Mouse (Mus musculus): ENCODE data around the gene Utp15. TPM values are rescaled to one million over a fixed set of nuclear protein-coding genes. Genes with fewer than 3 reads are reported as not detected.

The Utp15 gene
- polyA plus RNA-seq, 1 experiment from 2014 or later = 27.0 TPM

- Histone ChIP-seq H3K9ac (ENCODE audit: low read depth, low read length) (no peak overlapping the region), H3K4me3 (ENCODE audit: low read length) (no peak overlapping the region), H3K9me3 (ENCODE audit: control insufficient read depth, low read length) (no peaks in the 10 kb centered on the region), H3K27ac (ENCODE audit: low read depth, low read length) (no peak overlapping the region), H3K4me1 (ENCODE audit: control insufficient read depth, insufficient read depth, low read depth, low read length) (peaks cover 3% of the 10 kb centered on the region), H3K27me3 (replicated peaks; ENCODE audit: control insufficient read depth, insufficient read depth, low read length) (no peaks in the 10 kb centered on the region), H3K4me2 (ENCODE audit: low read length) (no peak overlapping the region), H3K36me3 (ENCODE audit: control insufficient read depth, insufficient read depth, low read length) (no peaks in the 10 kb centered on the region)
- 95% methylated on average over 6 of the region's 6 CpGs for WGBS
- ATAC-seq = no peak
These were observed 35.1 kb upstream of the Utp15 start for GRCm38 (mm10) chr13:98297883-98298482.

DNA sequence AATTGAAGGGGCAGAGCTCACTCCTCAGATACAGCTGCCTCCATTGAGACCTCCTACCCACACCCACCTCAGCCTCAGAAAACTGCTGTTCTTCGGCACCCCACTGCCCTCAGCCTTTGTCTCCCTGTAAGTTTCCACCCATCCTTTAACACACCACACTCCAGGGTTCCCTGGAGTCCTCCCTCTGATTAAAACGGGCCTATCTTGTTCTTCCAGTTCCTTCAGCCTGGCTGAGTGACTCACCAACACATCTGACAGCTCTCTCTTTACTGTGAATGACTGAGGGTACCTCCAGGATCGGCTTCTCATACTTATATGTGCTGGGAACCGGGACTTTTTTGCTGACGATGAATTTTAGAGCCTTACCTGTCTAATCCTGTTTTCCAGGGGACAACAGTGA lies 33.2 kb upstream of the Utp15 start:
- Histone ChIP-seq H3K4me2 (ENCODE audit: low read length) (no peak overlapping the region), H3K4me3 (ENCODE audit: low read length) (no peak overlapping the region), H3K4me1 (ENCODE audit: control insufficient read depth, insufficient read depth, low read depth, low read length) (peaks cover 3% of the 10 kb centered on the region), H3K27ac (ENCODE audit: low read depth, low read length) (no peak overlapping the region), H3K9ac (ENCODE audit: low read depth, low read length) (no peak overlapping the region), H3K9me3 (ENCODE audit: control insufficient read depth, low read length) (no peaks in the 10 kb centered on the region), H3K27me3 (replicated peaks; ENCODE audit: control insufficient read depth, insufficient read depth, low read length) (no peaks in the 10 kb centered on the region), H3K36me3 (ENCODE audit: control insufficient read depth, insufficient read depth, low read length) (no peaks in the 10 kb centered on the region)
- WGBS = 44% methylated on average over 5 of the region's 5 CpGs
- ATAC-seq = no peak

DNA sequence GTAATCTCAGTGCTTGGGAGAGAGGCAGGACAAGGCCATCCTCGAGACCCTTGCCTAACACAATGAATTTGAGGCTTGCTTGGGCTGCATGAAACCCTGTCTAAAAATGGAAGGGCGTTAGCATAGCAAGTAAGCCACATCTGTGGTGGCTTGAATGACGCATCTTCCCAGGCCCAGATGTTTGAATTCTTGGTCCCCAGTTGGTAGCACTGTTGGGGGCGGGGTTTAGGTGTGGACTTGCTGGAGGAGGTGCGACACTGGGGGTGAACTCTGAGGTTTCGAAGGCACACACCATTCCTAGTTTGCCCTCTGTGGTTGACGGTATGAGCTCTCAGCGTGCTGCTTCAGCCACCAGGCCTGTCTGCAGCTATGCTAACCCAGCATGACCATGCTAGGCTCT lies 28.9 kb upstream of the Utp15 start:
- no peaks in the 10 kb centered on the region for H3K4me1 ChIP-seq (ENCODE audit: control insufficient read depth, insufficient read depth, low read depth, low read length)
- H3K9ac ChIP-seq (ENCODE audit: low read depth, low read length) = no peak overlapping the region
- no peaks in the 10 kb centered on the region for H3K27me3 ChIP-seq (replicated peaks; ENCODE audit: control insufficient read depth, insufficient read depth, low read length)
- no peak for ATAC-seq
- no peak overlapping the region for H3K4me3 ChIP-seq (ENCODE audit: low read length)
- 85% methylated on average over 8 of the region's 8 CpGs for whole genome bisulfite sequencing
- no peak overlapping the region for H3K4me2 ChIP-seq (ENCODE audit: low read length)
- no peaks in the 10 kb centered on the region for H3K36me3 ChIP-seq (ENCODE audit: control insufficient read depth, insufficient read depth, low read length)
- no peaks in the 10 kb centered on the region for H3K9me3 ChIP-seq (ENCODE audit: control insufficient read depth, low read length)
- no peak overlapping the region for H3K27ac ChIP-seq (ENCODE audit: low read depth, low read length)

DNA sequence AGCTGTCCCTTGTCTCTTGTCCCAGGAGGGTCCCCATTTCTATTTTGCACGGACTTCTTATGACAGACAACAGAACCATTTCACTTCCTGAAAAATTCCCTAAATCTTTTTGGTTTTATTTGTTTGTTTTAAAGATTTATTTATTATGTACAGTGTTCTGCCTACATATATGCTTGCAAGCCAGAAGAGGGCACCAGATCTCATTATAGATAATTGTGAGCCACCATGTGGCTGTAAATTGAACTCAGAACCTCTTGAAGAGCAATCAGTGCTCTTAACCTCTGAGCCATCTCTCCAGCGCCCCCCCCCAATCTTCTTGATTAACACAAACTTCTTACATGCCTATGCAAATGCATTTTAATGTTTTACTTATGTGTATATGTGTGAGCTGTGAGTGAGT lies 27.9 kb upstream of the Utp15 start:
- no peaks in the 10 kb centered on the region for H3K27me3 ChIP-seq (replicated peaks; ENCODE audit: control insufficient read depth, insufficient read depth, low read length)
- no peak overlapping the region for H3K4me3 ChIP-seq (ENCODE audit: low read length)
- H3K4me1 ChIP-seq (ENCODE audit: control insufficient read depth, insufficient read depth, low read depth, low read length) = no peaks in the 10 kb centered on the region
- no peak overlapping the region for H3K4me2 ChIP-seq (ENCODE audit: low read length)
- ATAC-seq = no peak
- H3K9me3 ChIP-seq (ENCODE audit: control insufficient read depth, low read length) = no peaks in the 10 kb centered on the region
- H3K9ac ChIP-seq (ENCODE audit: low read depth, low read length) = no peak overlapping the region
- no peak overlapping the region for H3K27ac ChIP-seq (ENCODE audit: low read depth, low read length)
- WGBS = 42% methylated on average over 2 of the region's 2 CpGs
- no peaks in the 10 kb centered on the region for H3K36me3 ChIP-seq (ENCODE audit: control insufficient read depth, insufficient read depth, low read length)

- Histone ChIP-seq H3K4me1 (ENCODE audit: control insufficient read depth, insufficient read depth, low read depth, low read length) (no peaks in the 10 kb centered on the region), H3K27me3 (replicated peaks; ENCODE audit: control insufficient read depth, insufficient read depth, low read length) (no peaks in the 10 kb centered on the region), H3K4me3 (ENCODE audit: low read length) (no peak overlapping the region), H3K9me3 (ENCODE audit: control insufficient read depth, low read length) (no peaks in the 10 kb centered on the region), H3K27ac (ENCODE audit: low read depth, low read length) (no peak overlapping the region), H3K9ac (ENCODE audit: low read depth, low read length) (no peak overlapping the region), H3K4me2 (ENCODE audit: low read length) (no peak overlapping the region), H3K36me3 (ENCODE audit: control insufficient read depth, insufficient read depth, low read length) (no peaks in the 10 kb centered on the region)
- ATAC-seq = no peak
- WGBS = 81% methylated on average over 12 of the region's 12 CpGs
These were observed 18.3 kb upstream of the Utp15 start for GRCm38 (mm10) chr13:98280990-98281650.

DNA sequence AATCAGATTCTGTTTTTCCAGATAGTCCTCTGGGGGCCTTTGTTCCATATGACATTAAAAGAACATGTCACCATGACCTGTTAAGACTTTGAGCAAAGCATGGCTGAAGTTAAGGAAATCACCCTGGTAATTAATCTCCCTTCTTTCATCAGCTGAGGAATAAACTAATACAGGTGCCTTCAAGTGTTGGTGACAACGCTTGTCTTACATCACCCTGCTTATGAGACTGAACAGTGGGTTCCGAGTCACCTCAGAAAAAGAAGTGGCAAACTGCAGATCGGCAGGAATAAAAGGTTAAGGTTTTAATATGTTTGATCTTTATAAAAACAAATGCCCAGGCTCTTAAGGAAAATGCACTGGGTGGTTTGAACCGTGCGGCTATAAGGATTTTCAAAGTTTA lies 16.8 kb upstream of the Utp15 start, which contains the start of gene Gm21976:
Gm21976 (plus strand) TSS at position 202 of the 400 bp plus-strand sequence.
- Histone ChIP-seq H3K36me3 (ENCODE audit: control insufficient read depth, insufficient read depth, low read length) (peaks cover 4% of the 10 kb centered on the region), H3K27ac (ENCODE audit: low read depth, low read length) (no peak within 1 kb of the TSS), H3K27me3 (replicated peaks; ENCODE audit: control insufficient read depth, insufficient read depth, low read length) (no peaks in the 10 kb centered on the region), H3K4me3 (ENCODE audit: low read length) (no peak within 1 kb of the TSS), H3K9ac (ENCODE audit: low read depth, low read length) (no peak within 1 kb of the TSS), H3K4me1 (ENCODE audit: control insufficient read depth, insufficient read depth, low read depth, low read length) (no peaks in the 10 kb centered on the region), H3K9me3 (ENCODE audit: control insufficient read depth, low read length) (no peaks in the 10 kb centered on the region), H3K4me2 (ENCODE audit: low read length) (no peak within 1 kb of the TSS)
- WGBS = 86% methylated on average over 5 of the region's 5 CpGs
- no peak for ATAC-seq

DNA sequence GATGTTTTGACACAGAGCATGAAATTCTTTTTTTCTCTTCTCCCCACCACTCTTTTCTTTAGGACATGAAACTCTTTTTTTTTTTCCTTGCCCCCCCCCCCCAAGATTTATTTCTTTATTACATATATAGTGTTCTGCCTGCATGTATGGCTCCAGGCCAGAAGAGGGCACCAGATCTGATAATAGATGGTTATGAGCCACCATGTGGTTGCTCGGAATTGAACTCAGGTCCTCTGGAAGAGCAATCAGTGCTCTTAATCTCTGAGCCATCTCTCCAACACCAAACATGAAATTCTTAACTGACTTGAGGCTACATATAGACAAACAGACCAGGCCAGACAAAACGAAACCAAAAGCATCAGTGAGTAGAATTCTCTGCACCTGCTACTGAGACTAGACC lies 14.7 kb upstream of the Utp15 start:
- Histone ChIP-seq H3K9me3 (ENCODE audit: control insufficient read depth, low read length) (no peaks in the 10 kb centered on the region), H3K36me3 (ENCODE audit: control insufficient read depth, insufficient read depth, low read length) (peaks cover 15% of the 10 kb centered on the region), H3K27me3 (replicated peaks; ENCODE audit: control insufficient read depth, insufficient read depth, low read length) (no peaks in the 10 kb centered on the region), H3K4me3 (ENCODE audit: low read length) (no peak overlapping the region), H3K9ac (ENCODE audit: low read depth, low read length) (no peak overlapping the region), H3K4me2 (ENCODE audit: low read length) (no peak overlapping the region), H3K27ac (ENCODE audit: low read depth, low read length) (no peak overlapping the region), H3K4me1 (ENCODE audit: control insufficient read depth, insufficient read depth, low read depth, low read length) (no peaks in the 10 kb centered on the region)
- no peak for ATAC-seq
- WGBS = 87% methylated on average over 2 of the region's 2 CpGs

DNA sequence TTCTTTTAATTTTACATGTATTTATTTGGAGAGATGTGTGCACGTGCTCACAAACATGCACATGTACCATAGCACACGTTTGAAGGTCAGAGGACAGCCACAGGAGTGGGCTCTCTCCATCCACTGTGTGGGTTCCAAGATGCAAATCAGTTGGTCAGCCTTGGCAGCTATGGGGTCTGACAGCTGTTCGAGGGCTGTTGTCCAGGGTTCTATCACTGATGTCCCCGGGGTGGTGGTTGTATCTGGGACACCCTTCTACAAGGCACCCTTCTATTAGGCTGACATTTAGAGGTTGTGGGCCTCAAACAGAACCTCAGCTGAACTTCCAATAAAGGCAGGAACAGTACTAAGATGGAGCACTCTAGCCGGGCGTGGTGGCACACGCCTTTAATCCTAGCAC lies 13.4 kb upstream of the Utp15 start:
- Histone ChIP-seq H3K36me3 (ENCODE audit: control insufficient read depth, insufficient read depth, low read length) (peaks cover 23% of the 10 kb centered on the region), H3K4me2 (ENCODE audit: low read length) (no peak overlapping the region), H3K4me3 (ENCODE audit: low read length) (no peak overlapping the region), H3K4me1 (ENCODE audit: control insufficient read depth, insufficient read depth, low read depth, low read length) (no peaks in the 10 kb centered on the region), H3K27me3 (replicated peaks; ENCODE audit: control insufficient read depth, insufficient read depth, low read length) (no peaks in the 10 kb centered on the region), H3K9ac (ENCODE audit: low read depth, low read length) (no peak overlapping the region), H3K9me3 (ENCODE audit: control insufficient read depth, low read length) (no peaks in the 10 kb centered on the region), H3K27ac (ENCODE audit: low read depth, low read length) (no peak overlapping the region)
- WGBS = 89% methylated on average over 7 of the region's 7 CpGs
- ATAC-seq = no peak

- WGBS = 92% methylated on average over 4 of the region's 4 CpGs
- Histone ChIP-seq H3K27ac (ENCODE audit: low read depth, low read length) (no peak overlapping the region), H3K4me2 (ENCODE audit: low read length) (no peak overlapping the region), H3K4me3 (ENCODE audit: low read length) (no peak overlapping the region), H3K36me3 (ENCODE audit: control insufficient read depth, insufficient read depth, low read length) (peaks cover 28% of the 10 kb centered on the region), H3K9ac (ENCODE audit: low read depth, low read length) (no peak overlapping the region), H3K4me1 (ENCODE audit: control insufficient read depth, insufficient read depth, low read depth, low read length) (no peaks in the 10 kb centered on the region), H3K9me3 (ENCODE audit: control insufficient read depth, low read length) (no peaks in the 10 kb centered on the region), H3K27me3 (replicated peaks; ENCODE audit: control insufficient read depth, insufficient read depth, low read length) (no peaks in the 10 kb centered on the region)
- ATAC-seq = no peak
These were observed 12.8 kb upstream of the Utp15 start for GRCm38 (mm10) chr13:98275646-98276045.
